Mouse (Mus musculus): ENCODE results near the gene Fank1. TPM values are rescaled to one million over a fixed set of nuclear protein-coding genes. Genes with fewer than 3 reads are reported as not detected.

Fank1 gene
- total and polyA plus RNA-seq, 2 experiments from 2014 or later = 3.6 to 6.0 TPM

GRCm38 (mm10) chr7:133792771-133793170 lies 16.1 kb downstream of the Fank1 start:
- Histone ChIP-seq H3K27me3 (ENCODE audit: insufficient read depth, low read length) (no peaks in the 10 kb centered on the region), H3K9me3 (ENCODE audit: low read length) (no peaks in the 10 kb centered on the region), H3K27ac (no peak overlapping the region), H3K36me3 (ENCODE audit: insufficient read depth, low read length) (no peaks in the 10 kb centered on the region), H3K4me2 (ENCODE audit: low read depth, low read length) (no peak overlapping the region), H3K4me1 (ENCODE audit: insufficient read depth, low read length) (no peaks in the 10 kb centered on the region), H3K4me3 (ENCODE audit: low read length) (no peak overlapping the region), H3K9ac (replicated peaks; ENCODE audit: low read length) (no peak overlapping the region)
- 38% methylated on average over 1 of the region's 1 CpGs for WGBS
- DNase-seq (ENCODE audit: low spot score) (no peak), ATAC-seq (no peak)
- TF ChIP-seq CTCF (IDR thresholded peaks at IDR 0.05; ENCODE audit: low read depth) = no peak

- Histone ChIP-seq H3K9ac (replicated peaks; ENCODE audit: low read length) (no peak overlapping the region), H3K4me1 (ENCODE audit: insufficient read depth, low read length) (no peaks in the 10 kb centered on the region), H3K27ac (no peak overlapping the region), H3K27me3 (ENCODE audit: insufficient read depth, low read length) (no peaks in the 10 kb centered on the region), H3K36me3 (ENCODE audit: insufficient read depth, low read length) (no peaks in the 10 kb centered on the region), H3K4me2 (ENCODE audit: low read depth, low read length) (no peak overlapping the region), H3K4me3 (ENCODE audit: low read length) (no peak overlapping the region), H3K9me3 (ENCODE audit: low read length) (no peaks in the 10 kb centered on the region)
- TF ChIP-seq CTCF (IDR thresholded peaks at IDR 0.05; ENCODE audit: low read depth) = no peak
- DNase-seq (ENCODE audit: low spot score) (peak; percentile 65), ATAC-seq (no peak)
- WGBS = 46% methylated on average over 10 of the region's 10 CpGs
Observed at GRCm38 (mm10) chr7:133793248-133794131, 16.8 kb downstream of the Fank1 start.

- 87% methylated on average over 2 of the region's 2 CpGs for WGBS
- H3K4me1 ChIP-seq (ENCODE audit: insufficient read depth, low read length) = no peaks in the 10 kb centered on the region
- no peak overlapping the region for H3K9ac ChIP-seq (replicated peaks; ENCODE audit: low read length)
- H3K9me3 ChIP-seq (ENCODE audit: low read length) = no peaks in the 10 kb centered on the region
- no peak overlapping the region for H3K4me3 ChIP-seq (ENCODE audit: low read length)
- H3K27me3 ChIP-seq (ENCODE audit: insufficient read depth, low read length) = no peaks in the 10 kb centered on the region
- H3K4me2 ChIP-seq (ENCODE audit: low read depth, low read length) = no peak overlapping the region
- ATAC-seq (no peak), DNase-seq (ENCODE audit: low spot score) (no peak)
- TF ChIP-seq CTCF (IDR thresholded peaks at IDR 0.05; ENCODE audit: low read depth) = no peak
- no peak overlapping the region for H3K27ac ChIP-seq
- no peaks in the 10 kb centered on the region for H3K36me3 ChIP-seq (ENCODE audit: insufficient read depth, low read length)
Observed at GRCm38 (mm10) chr7:133794720-133795119, 18.1 kb downstream of the Fank1 start.

GRCm38 (mm10) chr7:133799928-133800327 lies 23.3 kb downstream of the Fank1 start:
- 82% methylated on average over 5 of the region's 5 CpGs for WGBS
- H3K9me3 ChIP-seq (ENCODE audit: low read length) = no peaks in the 10 kb centered on the region
- no peaks in the 10 kb centered on the region for H3K4me1 ChIP-seq (ENCODE audit: insufficient read depth, low read length)
- H3K27ac ChIP-seq = no peak overlapping the region
- H3K4me3 ChIP-seq (ENCODE audit: low read length) = no peak overlapping the region
- no peak overlapping the region for H3K4me2 ChIP-seq (ENCODE audit: low read depth, low read length)
- ATAC-seq (no peak), DNase-seq (ENCODE audit: low spot score) (no peak)
- no peak for TF ChIP-seq CTCF (IDR thresholded peaks at IDR 0.05; ENCODE audit: low read depth)
- H3K36me3 ChIP-seq (ENCODE audit: insufficient read depth, low read length) = no peaks in the 10 kb centered on the region
- no peak overlapping the region for H3K9ac ChIP-seq (replicated peaks; ENCODE audit: low read length)
- no peaks in the 10 kb centered on the region for H3K27me3 ChIP-seq (ENCODE audit: insufficient read depth, low read length)

GRCm38 (mm10) chr7:133801823-133802222 lies 25.2 kb downstream of the Fank1 start:
- 47% methylated on average over 6 of the region's 6 CpGs for WGBS
- H3K27me3 ChIP-seq (ENCODE audit: insufficient read depth, low read length) = no peaks in the 10 kb centered on the region
- peak; percentile 23 for DNase-seq (ENCODE audit: low spot score)
- H3K27ac ChIP-seq = no peak overlapping the region
- H3K4me2 ChIP-seq (ENCODE audit: low read depth, low read length) = no peak overlapping the region
- ATAC-seq = no peak
- H3K36me3 ChIP-seq (ENCODE audit: insufficient read depth, low read length) = no peaks in the 10 kb centered on the region
- TF ChIP-seq CTCF (IDR thresholded peaks at IDR 0.05; ENCODE audit: low read depth) = no peak
- H3K9me3 ChIP-seq (ENCODE audit: low read length) = no peaks in the 10 kb centered on the region
- no peak overlapping the region for H3K9ac ChIP-seq (replicated peaks; ENCODE audit: low read length)
- H3K4me3 ChIP-seq (ENCODE audit: low read length) = no peak overlapping the region
- no peaks in the 10 kb centered on the region for H3K4me1 ChIP-seq (ENCODE audit: insufficient read depth, low read length)

- Histone ChIP-seq H3K4me2 (ENCODE audit: low read depth, low read length) (no peak overlapping the region), H3K9ac (replicated peaks; ENCODE audit: low read length) (no peak overlapping the region), H3K4me1 (ENCODE audit: insufficient read depth, low read length) (no peaks in the 10 kb centered on the region), H3K27ac (no peak overlapping the region), H3K27me3 (ENCODE audit: insufficient read depth, low read length) (no peaks in the 10 kb centered on the region), H3K4me3 (ENCODE audit: low read length) (no peak overlapping the region), H3K9me3 (ENCODE audit: low read length) (no peaks in the 10 kb centered on the region), H3K36me3 (ENCODE audit: insufficient read depth, low read length) (no peaks in the 10 kb centered on the region)
- ATAC-seq = peak; percentile 79; the same call in 1 of the 2 replicates
- TF ChIP-seq CTCF (IDR thresholded peaks at IDR 0.05; ENCODE audit: low read depth) = peak; percentile 92
- peak; percentile 88 for DNase-seq (ENCODE audit: low spot score)
- WGBS = 54% methylated on average over 7 of the region's 7 CpGs
Observed at GRCm38 (mm10) chr7:133805614-133806175, 29.0 kb downstream of the Fank1 start.

GRCm38 (mm10) chr7:133812927-133813326 lies 36.3 kb downstream of the Fank1 start:
- H3K4me2 ChIP-seq (ENCODE audit: low read depth, low read length) = no peak overlapping the region
- DNase-seq (ENCODE audit: low spot score) = no peak
- no peak overlapping the region for H3K27ac ChIP-seq
- no peaks in the 10 kb centered on the region for H3K27me3 ChIP-seq (ENCODE audit: insufficient read depth, low read length)
- no peak for TF ChIP-seq CTCF (IDR thresholded peaks at IDR 0.05; ENCODE audit: low read depth)
- H3K4me1 ChIP-seq (ENCODE audit: insufficient read depth, low read length) = no peaks in the 10 kb centered on the region
- H3K9me3 ChIP-seq (ENCODE audit: low read length) = no peaks in the 10 kb centered on the region
- no peaks in the 10 kb centered on the region for H3K36me3 ChIP-seq (ENCODE audit: insufficient read depth, low read length)
- 66% methylated on average over 7 of the region's 7 CpGs for WGBS
- no peak overlapping the region for H3K9ac ChIP-seq (replicated peaks; ENCODE audit: low read length)
- H3K4me3 ChIP-seq (ENCODE audit: low read length) = no peak overlapping the region
- ATAC-seq = no peak

Data from hindbrain, postnatal 0 days (tissue).